Mouse (Mus musculus): ENCODE data around the gene Rasal3.

- TF ChIP-seq CTCF (IDR thresholded peaks at IDR 0.05; ENCODE audit: control insufficient read depth, insufficient read depth, insufficient replicate concordance, low read depth, low read length) (no peak), POLR2A (IDR thresholded peaks at IDR 0.05; ENCODE audit: control insufficient read depth, low read depth, low read length) (no peak; the same call in 1 of the 2 replicates)
Observed at GRCm38 (mm10) chr17:32389101-32389659, 14.2 kb downstream of the Rasal3 start, which contains the start of gene Wiz.
